Mouse (Mus musculus) heart, adult 18-20 months (tissue): Measurements from ENCODE around the gene Sirt3. TPM values are rescaled to one million over a fixed set of nuclear protein-coding genes. Genes with fewer than 3 reads are reported as not detected.

ENCODE experiments used
- total RNA-seq, 2 experiments: library from RNA; stranded (reverse); gene quantifications; 2 replicates each; pipeline ENCODE4 v1.2.3; 2021

Sirt3 gene
- total RNA-seq, 2 experiments from 2014 or later, result 61.9 to 69.3 TPM

Other genes with a start within 250 kb of the Sirt3 start
- not detected for gene Olfr53, start 235.9 kb downstream of the Sirt3 start, total RNA-seq
- gene Olfr539, start 222.4 kb downstream of the Sirt3 start, total RNA-seq, result not detected
- not detected for gene Olfr45, start 200.4 kb downstream of the Sirt3 start, total RNA-seq
- not detected for gene Olfr541, start 185.0 kb downstream of the Sirt3 start, total RNA-seq
- gene Cyp2e1, start 118.6 kb downstream of the Sirt3 start, total RNA-seq, result 10 to 100 TPM in 1 of 2 experiments, 1 to 10 TPM in 1; 6.0 to 49.3 TPM
- not detected for gene Syce1, start 94.5 kb downstream of the Sirt3 start, total RNA-seq
- under 1 TPM; 0.20 to 0.41 TPM for gene Zfp941, start 60.1 kb downstream of the Sirt3 start, total RNA-seq
- gene Urah, start 47.3 kb downstream of the Sirt3 start, total RNA-seq, result 1 to 10 TPM in 1 of 2 experiments, under 1 TPM in 1; 0.77 to 2.4 TPM
- gene Scgb1c1, start 36.8 kb downstream of the Sirt3 start, total RNA-seq, result 10 to 100 TPM; 30.5 to 32.9 TPM
- gene Odf3, start 34.5 kb downstream of the Sirt3 start, total RNA-seq, result not detected
- not detected for gene Gm45785, start 26.0 kb downstream of the Sirt3 start, total RNA-seq
- gene Ric8a, start 25.4 kb downstream of the Sirt3 start, total RNA-seq, result 10 to 100 TPM; 18.4 to 21.2 TPM
- gene Bet1l, start 24.7 kb downstream of the Sirt3 start, total RNA-seq, result 1 to 10 TPM; 9.2 TPM
- 10 to 100 TPM; 76.5 to 84.0 TPM for gene Psmd13, start 341 bp downstream of the Sirt3 start, total RNA-seq
- 1,000 to 10,000 TPM; 3,201 to 3,214 TPM for gene Cox8b, start 18.1 kb upstream of the Sirt3 start, total RNA-seq
- gene Nlrp6, start 38.6 kb upstream of the Sirt3 start, total RNA-seq, result not detected
- 1 to 10 TPM; 3.5 to 4.3 TPM for gene Pgghg, start 59.1 kb upstream of the Sirt3 start, total RNA-seq
- gene Ifitm5, start 68.0 kb upstream of the Sirt3 start, total RNA-seq, result under 1 TPM in 1 of 2 experiments, not detected in 1; 0.46 TPM
- gene Gm45717, start 73.6 kb upstream of the Sirt3 start, total RNA-seq, result not detected
- gene Ifitm2, start 73.7 kb upstream of the Sirt3 start, total RNA-seq, result 10 to 100 TPM; 98.8 to 99.4 TPM
- gene Ifitm1, start 84.9 kb upstream of the Sirt3 start, total RNA-seq, result 1 to 10 TPM; 2.6 to 8.3 TPM
- gene Ifitm3, start 128.5 kb upstream of the Sirt3 start, total RNA-seq, result 100 to 1,000 TPM in 1 of 2 experiments, 10 to 100 TPM in 1; 94.8 to 129 TPM
- not detected for gene Ifitm6, start 135.6 kb upstream of the Sirt3 start, total RNA-seq
- gene Gm17387, start 146.8 kb upstream of the Sirt3 start, total RNA-seq, result not detected
- not detected for gene B4galnt4, start 178.8 kb upstream of the Sirt3 start, total RNA-seq
- 1 to 10 TPM in 1 of 2 experiments, under 1 TPM in 1; 0.37 to 1.6 TPM for gene Pkp3, start 195.9 kb upstream of the Sirt3 start, total RNA-seq
- gene Sigirr, start 218.3 kb upstream of the Sirt3 start, total RNA-seq, result 1 to 10 TPM; 4.2 to 4.7 TPM
- gene Ano9, start 235.5 kb upstream of the Sirt3 start, total RNA-seq, result not detected
- gene Ptdss2, start 240.1 kb upstream of the Sirt3 start, total RNA-seq, result 10 to 100 TPM; 28.1 to 30.3 TPM